Mouse (Mus musculus): ENCODE results near the gene Olfr94.
A peak's percentile ranks its signal among the peaks of the same experiment; 100 is the strongest.
"Not testable (repeated sequence)": the region's sequence is repeated elsewhere in the genome, so short reads cannot be mapped to it uniquely, and the experiment has no call there.

The Olfr94 gene

DNA sequence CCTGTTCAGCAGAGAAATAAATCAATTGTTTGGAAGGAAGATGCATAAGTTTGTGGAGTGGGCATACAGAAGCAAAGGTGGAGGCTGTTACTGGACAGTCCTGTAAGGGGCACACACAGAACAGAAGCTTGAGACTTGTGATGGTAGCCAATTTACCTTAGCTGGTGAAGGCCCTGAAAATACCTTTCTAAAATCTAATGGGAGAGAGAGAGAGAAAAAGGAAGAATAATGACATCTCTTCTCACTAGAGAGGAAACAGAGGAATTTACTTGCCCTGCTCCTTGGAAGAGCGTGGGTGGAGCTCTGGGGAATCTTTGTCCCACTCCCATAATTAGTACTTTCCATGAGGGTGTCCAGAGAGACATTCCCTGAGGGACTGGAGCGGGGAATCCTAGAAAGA is at the start of gene Olfr94:
TSS of gene Olfr94 (minus strand) at position 101 of the 400 bp plus-strand sequence.
- DNase-seq: no peak

DNA sequence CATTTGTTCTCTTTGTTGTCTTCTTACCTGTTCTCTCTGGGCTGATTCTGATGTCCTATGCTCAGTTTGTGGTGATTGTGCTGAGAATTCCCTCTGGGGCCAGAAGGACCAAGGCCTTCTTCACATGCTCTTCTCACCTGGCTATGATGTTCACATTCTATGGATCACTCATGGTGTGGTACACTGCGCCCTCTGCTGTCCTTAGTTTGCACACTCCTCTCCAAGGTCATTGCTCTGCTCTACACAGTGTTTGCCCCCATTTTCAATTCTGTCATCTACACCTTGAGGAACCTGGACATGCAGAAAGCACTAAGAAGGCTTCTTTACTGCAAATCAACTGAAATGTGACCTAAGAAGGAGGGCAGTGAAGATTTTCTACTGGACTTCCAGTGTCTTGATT is 49.8 kb upstream of the Olfr94 start:
- peak; percentile 16 for DNase-seq

- DNase-seq: no peak
These were observed 48.7 kb upstream of the Olfr94 start for GRCm38 (mm10) chr17:37249460-37249859.

DNA sequence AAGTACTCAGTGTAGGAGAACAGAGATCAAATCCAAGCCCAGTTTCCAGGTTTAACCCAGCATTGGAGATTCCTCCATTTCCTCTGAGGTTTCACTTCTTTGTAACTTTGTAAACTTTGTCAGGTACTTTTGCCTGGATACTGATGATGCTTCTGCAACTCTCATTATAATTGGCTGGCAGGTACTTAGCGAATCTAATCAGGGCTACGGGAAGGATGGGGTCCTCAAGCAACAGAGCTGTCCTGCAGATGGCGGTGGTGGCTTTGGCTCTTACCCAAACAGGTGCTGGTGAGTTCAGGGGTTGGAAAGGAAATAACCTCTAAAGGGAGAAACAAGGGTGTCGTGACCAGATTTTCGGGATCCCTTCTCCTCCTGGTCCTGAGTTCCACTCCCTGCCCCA is 45.9 kb upstream of the Olfr94 start:
- DNase-seq: peak; percentile 9

DNA sequence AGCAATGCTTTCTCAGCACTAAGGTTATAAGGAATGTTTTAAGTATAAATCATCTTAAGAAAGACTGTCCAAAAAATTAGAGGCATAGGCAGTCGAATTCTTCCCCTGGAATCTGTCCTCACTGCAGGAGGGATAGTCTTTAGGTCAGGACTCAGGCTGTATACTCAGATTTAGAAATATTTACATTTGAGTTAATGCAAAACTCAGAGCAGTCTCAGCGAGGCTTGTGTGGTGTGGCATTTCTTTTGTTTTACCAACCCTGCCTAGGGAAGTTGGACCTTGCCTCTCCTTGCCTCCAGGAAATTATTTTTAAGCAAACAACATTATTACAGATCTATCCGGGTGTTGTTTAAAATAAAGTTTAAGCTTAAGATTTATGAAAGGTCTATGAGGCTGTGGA is 41.4 kb upstream of the Olfr94 start:
- DNase-seq: no peak

GRCm38 (mm10) chr17:37237230-37237629 is 36.4 kb upstream of the Olfr94 start, which contains the start of gene Olfr97:
Gene Olfr97 (minus strand): TSS chr17:37237330.
- not testable (repeated sequence) for DNase-seq

DNA sequence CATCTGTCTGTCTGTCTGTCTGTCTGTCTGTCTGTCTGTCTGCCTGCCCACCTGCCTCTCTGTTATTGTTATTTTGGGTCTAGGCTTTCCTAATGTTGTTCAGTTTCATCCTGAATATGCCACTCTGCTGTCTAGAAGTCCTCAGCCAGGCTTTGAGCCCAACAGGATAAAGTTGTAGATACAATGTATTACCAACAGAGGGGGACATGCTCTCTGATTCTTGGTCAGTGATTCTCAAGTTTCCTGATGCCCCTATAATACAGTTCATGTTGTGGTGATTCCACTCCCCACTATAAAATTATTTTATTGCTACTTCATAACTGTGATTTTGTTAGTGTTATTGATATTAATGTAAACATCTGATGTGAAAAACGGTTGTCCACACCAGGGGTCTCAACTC is 21.1 kb upstream of the Olfr94 start:
- DNase-seq: no peak

GRCm38 (mm10) chr17:37219846-37220245 is 19.1 kb upstream of the Olfr94 start, which contains the start of gene Olfr96:
Gene Olfr96 (plus strand): TSS chr17:37220146.
- no peak for DNase-seq

DNA sequence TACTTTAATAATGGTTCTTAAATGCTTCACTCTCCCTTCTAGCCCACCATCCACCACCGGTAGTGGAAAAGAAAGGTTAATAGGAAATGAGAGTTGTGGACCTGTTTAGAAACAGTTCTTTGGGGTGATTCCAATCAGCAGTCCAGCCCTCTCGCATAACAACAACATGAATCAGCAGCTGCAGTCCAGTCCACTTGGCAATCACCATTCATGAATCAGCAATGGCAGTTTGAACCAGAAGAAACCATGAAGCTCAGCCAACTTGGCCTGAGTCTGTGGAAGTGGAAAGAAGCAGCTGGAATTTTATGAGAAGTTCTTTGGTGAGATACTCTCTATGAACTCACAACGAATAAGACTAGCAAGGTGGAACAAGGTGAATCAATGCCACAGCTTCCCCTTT is 17.7 kb upstream of the Olfr94 start:
- DNase-seq: no peak

GRCm38 (mm10) chr17:37213018-37213417 is 12.2 kb upstream of the Olfr94 start, which contains the start of gene Olfr95:
Gene Olfr95 (minus strand): TSS chr17:37213118.
- DNase-seq: no peak

DNA sequence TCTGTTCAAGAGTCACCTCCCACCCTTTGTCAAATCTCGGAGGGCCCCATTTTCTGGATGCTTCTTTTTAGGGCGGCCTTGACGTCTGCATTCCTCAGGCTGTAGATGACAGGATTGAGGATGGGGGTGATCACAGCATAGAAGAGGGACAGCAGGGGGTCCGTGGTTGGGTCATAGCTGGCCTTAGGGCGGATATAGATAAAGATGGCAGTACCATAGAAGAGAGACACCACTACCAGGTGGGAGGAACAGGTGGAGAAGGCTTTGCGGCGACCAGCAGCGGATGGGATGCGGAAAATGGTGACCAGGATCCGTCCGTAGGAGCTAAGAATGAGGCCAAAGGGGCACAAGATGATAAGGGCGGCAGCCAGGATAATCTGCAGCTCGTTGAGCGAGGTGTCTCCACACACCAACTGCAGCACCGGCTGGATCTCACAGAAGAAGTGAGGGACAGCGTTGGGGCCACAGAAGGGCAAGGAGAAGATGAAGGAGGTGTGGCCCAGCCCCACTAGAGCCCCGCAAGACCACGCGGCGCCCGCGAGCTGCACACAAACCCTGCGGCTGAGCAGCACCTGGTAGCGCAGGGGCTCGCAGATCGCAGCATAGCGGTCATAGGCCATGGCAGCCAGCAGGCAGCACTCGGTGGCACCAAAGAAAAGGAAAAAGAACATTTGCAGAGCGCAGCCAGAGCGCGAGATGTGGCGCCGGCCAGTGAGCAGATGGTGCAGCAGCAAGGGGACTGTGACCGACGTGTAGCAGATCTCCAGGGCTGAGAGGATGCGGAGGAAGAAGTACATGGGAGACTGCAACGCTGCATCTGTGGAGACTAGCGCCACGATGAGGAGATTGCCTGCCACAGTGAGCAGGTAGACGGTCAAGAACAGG is 10.3 kb upstream of the Olfr94 start:
- no peak for DNase-seq

GRCm38 (mm10) chr17:37203917-37204236 is 3.1 kb upstream of the Olfr94 start:
- DNase-seq: no peak

DNA sequence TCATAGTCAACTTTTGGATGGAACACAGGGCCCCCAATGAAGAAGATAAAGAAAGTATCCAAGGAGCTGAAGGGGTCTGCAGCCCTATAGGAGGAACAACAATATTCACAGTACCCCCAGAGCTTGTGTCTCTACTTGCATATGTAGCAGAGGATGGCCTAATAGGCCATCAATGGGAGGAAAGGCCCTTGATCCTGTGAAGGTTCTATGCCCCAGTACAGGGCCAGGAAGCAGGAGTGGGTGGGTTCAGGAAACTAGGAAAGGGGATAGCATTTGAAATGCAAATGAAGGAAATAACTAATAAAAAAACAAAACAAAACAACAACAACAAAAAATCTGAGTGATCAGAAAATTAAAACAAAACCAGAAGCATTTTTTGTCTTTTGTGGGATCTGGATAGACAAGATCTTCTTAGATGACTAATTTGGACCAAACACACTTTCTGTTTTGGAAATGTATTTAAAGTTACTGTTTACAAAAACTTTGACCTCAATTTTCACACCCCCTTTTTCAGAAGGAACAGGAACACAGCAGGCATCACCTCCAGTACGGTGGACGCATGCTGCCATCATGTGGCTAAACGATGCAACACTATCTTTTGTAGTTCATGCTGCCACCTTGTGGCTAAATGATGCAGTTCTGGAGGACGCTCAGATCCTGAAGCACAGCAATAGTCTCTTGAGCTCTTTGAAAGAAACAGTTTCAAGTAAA is 2.6 kb upstream of the Olfr94 start:
- DNase-seq: peak; percentile 79

- peak; percentile 18 for DNase-seq
These were observed 3.7 kb downstream of the Olfr94 start for GRCm38 (mm10) chr17:37196845-37197724.

DNA sequence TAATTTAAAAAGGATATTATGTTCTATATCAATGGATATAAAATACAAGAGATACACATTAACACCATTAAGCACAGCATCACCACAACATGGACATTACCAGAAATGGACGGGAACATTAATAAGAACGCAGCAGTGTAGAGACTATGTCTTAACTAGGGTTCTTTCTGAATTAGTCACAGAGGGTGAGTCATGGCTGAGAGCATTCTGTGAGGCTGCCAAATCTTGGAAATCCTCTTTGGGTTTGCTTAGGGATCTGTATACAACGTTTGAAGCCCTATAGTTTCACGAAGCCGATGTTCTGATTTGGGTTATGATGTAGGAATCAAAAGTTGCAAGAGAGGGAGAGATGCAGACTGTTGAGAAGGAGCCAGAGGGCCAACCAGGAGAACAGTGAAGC is 6.0 kb downstream of the Olfr94 start:
- no peak for DNase-seq

- DNase-seq: no peak
These were observed 7.1 kb downstream of the Olfr94 start, which contains the start of gene Ubd for GRCm38 (mm10) chr17:37193656-37194055. Gene Ubd (plus strand): TSS chr17:37193892.

DNA sequence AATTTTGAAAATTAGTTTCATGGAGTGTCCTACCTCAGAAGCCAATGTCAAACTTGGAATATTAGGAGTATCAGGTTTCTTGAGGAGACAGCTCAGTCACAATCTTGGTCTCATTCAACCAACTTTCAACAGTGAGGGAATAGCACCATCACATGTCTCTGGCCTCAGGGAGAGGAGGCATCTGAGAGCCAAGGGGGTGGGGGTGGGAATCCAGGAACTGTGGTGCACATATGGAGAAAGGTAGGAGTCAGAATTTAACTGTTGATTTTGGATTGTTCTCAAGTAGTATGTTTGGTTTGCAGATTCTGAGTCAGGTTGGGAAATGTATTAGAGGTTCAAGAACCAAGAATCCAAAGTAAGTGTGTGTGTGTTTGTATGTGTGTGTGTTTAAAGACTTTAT is 7.8 kb downstream of the Olfr94 start:
- DNase-seq: no peak

- peak; percentile 32 for DNase-seq
These were observed 10.1 kb downstream of the Olfr94 start for GRCm38 (mm10) chr17:37190711-37191110.

DNA sequence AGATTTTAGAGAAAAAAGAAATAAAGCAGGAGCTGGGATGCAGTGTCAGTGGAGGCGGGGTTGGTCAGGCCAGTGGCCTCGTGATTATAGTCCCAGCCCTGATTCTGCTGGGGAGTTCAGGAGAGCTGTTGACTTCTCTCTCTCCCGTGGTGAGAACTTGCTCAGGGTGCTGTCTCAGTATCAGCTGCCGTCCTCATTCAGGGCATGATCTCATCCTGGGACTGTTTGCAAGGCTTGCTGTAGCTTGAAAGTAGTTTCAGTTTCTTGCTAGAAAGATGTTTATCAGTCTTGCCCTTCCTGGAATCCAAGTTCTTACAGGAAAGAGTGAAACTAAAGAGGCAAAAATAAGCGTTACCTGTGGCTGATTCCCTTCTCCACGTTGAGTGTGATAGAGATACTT is 15.3 kb downstream of the Olfr94 start:
- no peak for DNase-seq

DNA sequence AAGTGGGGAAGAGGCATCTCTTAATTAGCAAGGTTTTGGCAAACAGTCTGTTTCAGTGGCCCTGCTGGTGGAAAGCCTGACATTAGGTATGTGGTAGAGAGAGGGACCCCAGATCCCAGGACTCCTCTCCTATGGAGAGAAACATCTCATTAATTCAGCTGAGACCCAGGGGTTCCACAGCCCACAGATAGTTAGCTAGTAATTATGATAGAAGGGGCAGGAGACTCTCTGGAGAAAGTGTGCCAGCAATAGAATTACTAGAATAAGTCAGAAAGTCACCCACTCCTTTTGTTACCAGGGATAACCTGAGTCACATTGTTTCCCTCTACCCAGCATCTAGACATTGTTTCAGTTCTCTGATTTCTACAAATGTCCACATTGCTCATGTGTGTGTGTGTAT is 39.4 kb downstream of the Olfr94 start, which contains the start of gene Olfr93:
TSS of gene Olfr93 (minus strand) at position 101 of the 400 bp plus-strand sequence.
- DNase-seq: no peak

Data from kidney, adult 18-20 months (tissue).